Mouse (Mus musculus): ENCODE results near the gene Arglu1. TPM values are rescaled to one million over a fixed set of nuclear protein-coding genes. Genes with fewer than 3 reads are reported as not detected.

Arglu1 gene
- total and polyA plus RNA-seq, 3 experiments = 24.0 to 28.8 (median 26.3) TPM

DNA sequence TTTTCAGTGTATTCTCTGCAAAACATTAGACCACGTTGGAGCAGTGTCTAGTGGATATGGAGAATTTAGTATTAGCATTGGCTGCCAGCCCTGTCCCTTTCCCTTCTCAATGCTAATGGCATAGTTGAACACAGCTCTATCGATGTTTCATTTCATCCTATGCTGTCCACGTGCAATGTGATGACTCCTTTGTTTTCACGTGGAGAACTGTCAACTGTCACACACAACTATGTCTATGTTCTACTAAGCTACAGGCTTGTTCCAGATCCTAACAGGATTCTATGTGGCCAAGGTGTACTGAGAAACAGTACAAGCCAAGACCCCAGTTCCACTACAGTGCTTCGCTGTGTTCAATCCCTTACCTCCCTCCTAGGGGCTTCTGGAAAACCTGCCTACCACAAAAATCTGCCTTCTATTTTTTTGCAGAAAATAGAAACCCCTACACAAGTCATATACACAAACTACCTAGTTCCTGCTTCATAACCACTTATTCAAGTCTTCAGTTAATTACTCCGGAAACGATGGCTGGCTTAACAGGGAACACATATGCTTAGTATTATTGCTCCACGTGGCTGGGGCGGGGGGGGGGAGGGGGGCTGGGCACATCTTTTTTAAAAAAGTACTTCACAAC, 1.4 kb downstream of the Arglu1 start:
- Histone ChIP-seq H3K4me1 (ENCODE audit: control insufficient read depth, insufficient read depth, low read length) (peaks cover 24% of the 10 kb centered on the region), H3K27me3 (ENCODE audit: control insufficient read depth, insufficient read depth, low read length) (no peaks in the 10 kb centered on the region), H3K27ac (peak overlapping the region; percentile 23; the same call in 1 of the 2 replicates), H3K9ac (ENCODE audit: low read depth, low read length) (peak overlapping the region; percentile 62), H3K36me3 (ENCODE audit: control insufficient read depth, insufficient read depth, low read length) (peaks cover 33% of the 10 kb centered on the region), H3K4me3 (peak overlapping the region; percentile 86), H3K79me2 (replicated peaks; ENCODE audit: control insufficient read depth, insufficient read depth, low read length) (peaks cover 8% of the 10 kb centered on the region)
- TF ChIP-seq EP300 (IDR thresholded peaks at IDR 0.05; ENCODE audit: insufficient read depth, low read depth, low read length) = no peak
- TF ChIP-seq CTCF (IDR thresholded peaks at IDR 0.05) = no peak
- TF ChIP-seq POLR2A (IDR thresholded peaks at IDR 0.05; ENCODE audit: insufficient read depth, low read depth, low read length) = no peak
- intact Hi-C loops (cut with DNase I) = loop anchor here (2.0 kb wide), 1 partner anchor 28 kb away; the partner anchor contains the start of gene Efnb2
- 6% methylated on average over 9 of the region's 9 CpGs for WGBS
- DNase-seq = no peak

DNA sequence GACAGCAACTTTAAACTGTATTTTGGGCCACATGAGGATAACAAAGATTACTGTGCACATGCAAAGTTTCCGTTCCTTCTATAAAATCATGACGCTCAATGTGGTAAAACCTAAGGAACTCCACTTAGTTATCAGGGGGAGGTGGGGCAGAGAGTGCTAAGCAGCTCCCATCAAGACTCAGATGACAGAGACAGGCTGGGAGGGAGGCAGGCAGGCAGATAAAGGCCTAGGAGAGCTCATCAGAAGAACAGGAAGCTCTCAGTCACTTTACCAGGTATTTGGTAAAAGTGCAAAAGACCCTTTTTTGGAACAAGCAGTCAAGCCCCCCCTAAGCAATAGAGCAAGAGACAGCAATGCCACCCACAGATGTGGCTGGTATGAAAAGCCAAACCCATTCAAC, 4.8 kb downstream of the Arglu1 start:
- Histone ChIP-seq H3K79me2 (replicated peaks; ENCODE audit: control insufficient read depth, insufficient read depth, low read length) (peaks cover 9% of the 10 kb centered on the region), H3K4me1 (ENCODE audit: control insufficient read depth, insufficient read depth, low read length) (peaks cover 24% of the 10 kb centered on the region), H3K27ac (no peak overlapping the region), H3K36me3 (ENCODE audit: control insufficient read depth, insufficient read depth, low read length) (peaks cover 48% of the 10 kb centered on the region), H3K9ac (ENCODE audit: low read depth, low read length) (peak overlapping the region; percentile 35; the same call in 1 of the 2 replicates), H3K27me3 (ENCODE audit: control insufficient read depth, insufficient read depth, low read length) (no peaks in the 10 kb centered on the region), H3K4me3 (no peak overlapping the region)
- intact Hi-C loops (cut with DNase I) = no loop called here
- TF ChIP-seq POLR2A (IDR thresholded peaks at IDR 0.05; ENCODE audit: insufficient read depth, low read depth, low read length) (no peak), CTCF (IDR thresholded peaks at IDR 0.05) (no peak), EP300 (IDR thresholded peaks at IDR 0.05; ENCODE audit: insufficient read depth, low read depth, low read length) (no peak)
- DNase-seq = no peak
- 23% methylated on average over 2 of the region's 2 CpGs for WGBS

DNA sequence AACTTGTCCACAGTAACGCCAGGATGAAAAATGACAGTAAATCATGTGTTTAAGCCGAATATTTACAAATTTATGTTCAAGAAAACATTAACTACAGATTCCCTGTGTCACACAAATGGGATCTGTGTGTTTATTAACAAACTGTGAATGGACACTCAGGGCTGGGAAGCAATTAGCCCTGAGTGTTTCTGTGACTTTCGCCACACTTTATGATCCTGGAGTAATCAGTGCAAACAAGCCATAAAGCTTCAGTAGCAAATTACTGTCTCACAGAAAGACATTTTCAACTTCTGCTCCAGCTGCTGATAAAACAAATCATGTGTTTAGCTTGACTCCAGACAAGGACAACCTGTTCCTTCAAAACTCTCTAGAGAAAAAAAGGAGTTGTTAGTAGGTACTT, 7.6 kb downstream of the Arglu1 start:
- TF ChIP-seq CTCF (IDR thresholded peaks at IDR 0.05) (no peak), POLR2A (IDR thresholded peaks at IDR 0.05; ENCODE audit: insufficient read depth, low read depth, low read length) (no peak), EP300 (IDR thresholded peaks at IDR 0.05; ENCODE audit: insufficient read depth, low read depth, low read length) (no peak)
- Histone ChIP-seq H3K4me1 (ENCODE audit: control insufficient read depth, insufficient read depth, low read length) (peaks cover 17% of the 10 kb centered on the region), H3K4me3 (no peak overlapping the region), H3K9ac (ENCODE audit: low read depth, low read length) (no peak overlapping the region), H3K27ac (no peak overlapping the region), H3K79me2 (replicated peaks; ENCODE audit: control insufficient read depth, insufficient read depth, low read length) (peaks cover 8% of the 10 kb centered on the region), H3K27me3 (ENCODE audit: control insufficient read depth, insufficient read depth, low read length) (no peaks in the 10 kb centered on the region), H3K36me3 (ENCODE audit: control insufficient read depth, insufficient read depth, low read length) (peaks cover 50% of the 10 kb centered on the region)
- 92% methylated on average over 3 of the region's 3 CpGs for WGBS
- intact Hi-C loops (cut with DNase I) = no loop called here
- DNase-seq = no peak

DNA sequence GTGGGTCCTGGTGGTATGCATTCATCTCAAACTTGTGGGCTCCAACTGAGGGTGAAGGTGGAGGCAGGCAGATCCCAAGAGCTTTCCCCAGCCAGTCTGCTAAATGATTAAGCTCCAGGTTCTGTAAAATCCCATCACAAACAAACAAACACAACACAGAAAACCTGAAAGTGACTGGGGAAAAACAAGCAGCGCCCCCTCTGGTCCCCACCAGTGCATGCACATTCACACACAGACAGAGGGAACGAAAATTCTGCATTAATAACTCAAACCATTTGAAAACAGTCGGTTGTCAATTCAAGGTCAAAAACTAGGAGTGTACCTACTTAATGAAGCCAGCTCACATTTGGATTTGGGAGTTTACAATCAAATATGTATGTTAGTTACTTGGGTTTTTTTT, 12.1 kb downstream of the Arglu1 start:
- H3K79me2 ChIP-seq (replicated peaks; ENCODE audit: control insufficient read depth, insufficient read depth, low read length) = peaks cover 10% of the 10 kb centered on the region; the same call in 1 of the 2 replicates
- no peak for DNase-seq
- peaks cover 50% of the 10 kb centered on the region for H3K36me3 ChIP-seq (ENCODE audit: control insufficient read depth, insufficient read depth, low read length)
- H3K4me3 ChIP-seq = no peak overlapping the region
- no peaks in the 10 kb centered on the region for H3K27me3 ChIP-seq (ENCODE audit: control insufficient read depth, insufficient read depth, low read length)
- 87% methylated on average over 3 of the region's 3 CpGs for WGBS
- H3K9ac ChIP-seq (ENCODE audit: low read depth, low read length) = no peak overlapping the region
- TF ChIP-seq CTCF (IDR thresholded peaks at IDR 0.05) = peak; percentile 30
- TF ChIP-seq POLR2A (IDR thresholded peaks at IDR 0.05; ENCODE audit: insufficient read depth, low read depth, low read length) = no peak
- no peak overlapping the region for H3K27ac ChIP-seq
- peaks cover 4% of the 10 kb centered on the region for H3K4me1 ChIP-seq (ENCODE audit: control insufficient read depth, insufficient read depth, low read length)
- intact Hi-C loops (cut with DNase I) = no loop called here

DNA sequence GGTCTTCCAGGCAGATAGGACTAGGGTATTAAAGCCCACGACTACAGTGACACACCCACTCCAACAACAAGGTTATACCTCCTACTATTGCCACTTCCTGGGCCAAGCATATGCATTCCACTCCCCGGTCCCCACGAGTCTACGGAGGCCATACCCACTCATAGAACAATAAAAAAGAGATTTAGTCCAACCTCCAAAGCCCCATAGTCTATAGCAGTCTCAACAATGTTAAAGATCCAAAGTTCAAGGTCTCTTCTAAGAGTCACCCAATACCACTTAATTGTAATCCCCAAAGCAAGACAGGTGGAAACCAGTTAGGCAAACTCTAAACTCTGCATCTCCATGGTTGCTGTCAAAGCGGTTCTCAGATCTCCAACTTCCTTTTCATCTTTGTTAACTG, 15.5 kb downstream of the Arglu1 start:
- TF ChIP-seq EP300 (IDR thresholded peaks at IDR 0.05; ENCODE audit: insufficient read depth, low read depth, low read length) = no peak
- TF ChIP-seq POLR2A (IDR thresholded peaks at IDR 0.05; ENCODE audit: insufficient read depth, low read depth, low read length) = no peak
- TF ChIP-seq CTCF (IDR thresholded peaks at IDR 0.05) = no peak
- H3K27me3 ChIP-seq (ENCODE audit: control insufficient read depth, insufficient read depth, low read length) = no peaks in the 10 kb centered on the region
- no peak overlapping the region for H3K9ac ChIP-seq (ENCODE audit: low read depth, low read length)
- 63% methylated on average over 5 of the region's 5 CpGs for WGBS
- peaks cover 9% of the 10 kb centered on the region for H3K79me2 ChIP-seq (replicated peaks; ENCODE audit: control insufficient read depth, insufficient read depth, low read length)
- intact Hi-C loops (cut with DNase I) = no loop called here
- DNase-seq = no peak
- no peak overlapping the region for H3K4me3 ChIP-seq
- H3K36me3 ChIP-seq (ENCODE audit: control insufficient read depth, insufficient read depth, low read length) = peaks cover 46% of the 10 kb centered on the region
- no peak overlapping the region for H3K27ac ChIP-seq
- H3K4me1 ChIP-seq (ENCODE audit: control insufficient read depth, insufficient read depth, low read length) = peaks cover 4% of the 10 kb centered on the region

DNA sequence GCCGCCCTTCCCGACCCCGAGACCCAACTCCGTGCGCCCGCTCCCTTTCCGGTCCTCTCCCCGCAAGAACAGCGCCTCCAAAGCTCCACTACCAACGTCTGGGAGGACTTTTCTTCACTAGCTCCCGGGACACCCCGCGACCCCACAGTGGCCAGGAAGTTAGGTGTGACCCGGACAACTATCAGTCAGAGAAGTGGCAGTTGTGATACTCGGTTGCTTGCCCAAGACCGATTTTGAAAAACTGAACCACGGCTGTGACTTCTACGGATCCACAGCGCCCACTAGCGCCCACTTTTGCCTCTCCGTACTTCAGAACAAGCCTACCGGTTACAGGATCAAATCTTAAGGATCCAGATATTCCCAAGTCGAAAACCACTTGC, 28.6 kb downstream of the Arglu1 start:
- intact Hi-C loops (cut with DNase I) = loop anchor here (1.0 to 5.0 kb wide), 7 partner anchors 27 to 516 kb away; no protein-coding TSS in a partner anchor
- Histone ChIP-seq H3K27me3 (ENCODE audit: control insufficient read depth, insufficient read depth, low read length) (no peaks in the 10 kb centered on the region), H3K4me3 (peak overlapping the region; percentile 88), H3K9ac (ENCODE audit: low read depth, low read length) (peak overlapping the region; percentile 65), H3K36me3 (ENCODE audit: control insufficient read depth, insufficient read depth, low read length) (peaks cover 11% of the 10 kb centered on the region), H3K27ac (peak overlapping the region; percentile 87), H3K79me2 (replicated peaks; ENCODE audit: control insufficient read depth, insufficient read depth, low read length) (no peaks in the 10 kb centered on the region), H3K4me1 (ENCODE audit: control insufficient read depth, insufficient read depth, low read length) (no peaks in the 10 kb centered on the region)
- DNase-seq = peak; percentile 88 to 91
- under 1% methylated on average over 23 of the region's 23 CpGs for WGBS
- peak; percentile 89 for TF ChIP-seq CTCF (IDR thresholded peaks at IDR 0.05)
- peak; percentile 83 for TF ChIP-seq EP300 (IDR thresholded peaks at IDR 0.05; ENCODE audit: insufficient read depth, low read depth, low read length)
- no peak for TF ChIP-seq POLR2A (IDR thresholded peaks at IDR 0.05; ENCODE audit: insufficient read depth, low read depth, low read length)
